Mouse (Mus musculus) lung, adult 2 months (tissue): Measurements from ENCODE around the gene Dmc1.

Experiments used
- CTCF ChIP-seq: fragments of 200-500 bp; IDR thresholded peaks from 2 replicates; pipeline ENCODE4 v1.5.1; 2011; ENCODE audit warnings: mild to moderate bottlenecking, low read length, control low read depth; ENCODE audit not compliant: insufficient read depth
- POLR2A ChIP-seq: fragments of 200-500 bp; IDR thresholded peaks from 2 replicates; pipeline ENCODE4 v1.6.1; 2011; ENCODE audit warnings: low read depth, mild to moderate bottlenecking, control low read depth, low read length, borderline replicate concordance; ENCODE audit errors: extremely low read depth

DNA sequence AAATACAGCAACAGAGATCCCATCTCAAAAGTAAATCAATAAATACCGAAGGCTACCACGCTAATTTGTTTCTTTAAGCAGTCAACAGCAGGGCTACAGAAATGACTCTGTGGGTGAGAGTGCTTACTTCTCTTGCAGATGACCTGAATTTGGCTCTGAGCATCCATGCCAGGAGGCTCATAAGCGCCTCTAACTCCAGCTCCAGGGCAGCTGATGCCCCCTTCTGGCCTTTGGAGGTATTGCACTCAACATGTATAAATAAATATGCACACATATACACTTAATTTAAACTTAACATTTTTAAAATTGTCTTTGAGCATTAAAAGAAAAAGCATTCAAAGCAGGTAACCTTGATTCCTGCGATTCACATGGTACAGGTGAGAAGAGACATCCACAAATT lies 46.6 kb upstream of the Dmc1 start:
- TF ChIP-seq CTCF (peak; percentile 46), POLR2A (no peak)
